Mouse (Mus musculus): ENCODE measurements around the gene Cobll1. TPM values are rescaled to one million over a fixed set of nuclear protein-coding genes. Genes with fewer than 3 reads are reported as not detected.
A peak's percentile ranks its signal among the peaks of the same experiment; 100 is the strongest.

Gene Cobll1
- total RNA-seq, 2 experiments from 2014 or later, result 1.0 to 3.6 TPM

GRCm38 (mm10) chr2:65203699-65204098 is 35.5 kb downstream of the Cobll1 start:
- no peak for ATAC-seq (replicated peaks; ENCODE audit: poor library complexity, severe bottlenecking)

GRCm38 (mm10) chr2:65199706-65200105 is 39.5 kb downstream of the Cobll1 start:
- ATAC-seq (replicated peaks; ENCODE audit: poor library complexity, severe bottlenecking), result no peak

GRCm38 (mm10) chr2:65198605-65199004 is 40.6 kb downstream of the Cobll1 start:
- peak; percentile 89 for ATAC-seq (replicated peaks; ENCODE audit: poor library complexity, severe bottlenecking)

DNA sequence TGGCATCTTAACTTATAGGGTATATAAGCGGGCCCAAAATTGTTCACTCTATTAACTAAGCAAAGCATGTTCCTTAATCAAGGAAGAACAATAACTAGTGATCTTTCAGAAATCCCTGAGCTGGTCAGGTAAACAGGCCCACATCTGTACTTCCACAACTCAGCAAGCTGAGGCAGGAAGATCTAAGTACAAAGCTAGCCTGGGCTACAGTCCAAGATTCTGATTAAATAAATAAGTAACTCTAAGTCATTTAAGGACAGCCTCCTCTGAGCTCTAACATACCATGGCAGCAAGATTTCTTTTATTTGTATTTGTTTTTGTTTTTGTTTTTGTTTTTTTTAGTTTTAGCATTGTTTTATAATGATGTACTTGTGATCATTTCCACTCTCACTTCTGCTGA is 42.2 kb downstream of the Cobll1 start:
- no peak for ATAC-seq (replicated peaks; ENCODE audit: poor library complexity, severe bottlenecking)

- peak; percentile 20 for ATAC-seq (replicated peaks; ENCODE audit: poor library complexity, severe bottlenecking)
Observed at GRCm38 (mm10) chr2:65195233-65196010, 43.8 kb downstream of the Cobll1 start.

GRCm38 (mm10) chr2:65193091-65193795 is 46.0 kb downstream of the Cobll1 start:
- ATAC-seq (replicated peaks; ENCODE audit: poor library complexity, severe bottlenecking), result no peak

DNA sequence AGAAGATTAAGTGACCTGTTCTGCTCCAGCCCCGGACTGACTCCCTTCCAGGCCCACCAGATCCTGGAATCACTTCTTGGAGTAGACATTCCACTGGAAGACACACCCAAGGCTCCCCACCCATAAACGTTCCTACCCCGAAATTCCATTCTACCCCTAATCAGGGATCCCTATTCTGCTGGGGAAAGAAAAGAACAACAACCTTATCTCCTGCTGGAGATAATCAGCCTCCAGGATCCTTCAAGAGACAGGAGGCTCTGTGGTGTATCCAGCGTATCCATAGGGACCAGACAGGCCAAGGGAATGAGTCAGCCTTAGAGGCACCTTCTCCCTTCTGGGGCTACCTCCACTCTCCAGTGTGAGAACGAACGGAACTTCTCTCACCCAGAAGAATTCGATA is 47.8 kb downstream of the Cobll1 start:
- no peak for ATAC-seq (replicated peaks; ENCODE audit: poor library complexity, severe bottlenecking)

GRCm38 (mm10) chr2:65189346-65189745 is 49.9 kb downstream of the Cobll1 start:
- peak; percentile 92 for ATAC-seq (replicated peaks; ENCODE audit: poor library complexity, severe bottlenecking)

DNA sequence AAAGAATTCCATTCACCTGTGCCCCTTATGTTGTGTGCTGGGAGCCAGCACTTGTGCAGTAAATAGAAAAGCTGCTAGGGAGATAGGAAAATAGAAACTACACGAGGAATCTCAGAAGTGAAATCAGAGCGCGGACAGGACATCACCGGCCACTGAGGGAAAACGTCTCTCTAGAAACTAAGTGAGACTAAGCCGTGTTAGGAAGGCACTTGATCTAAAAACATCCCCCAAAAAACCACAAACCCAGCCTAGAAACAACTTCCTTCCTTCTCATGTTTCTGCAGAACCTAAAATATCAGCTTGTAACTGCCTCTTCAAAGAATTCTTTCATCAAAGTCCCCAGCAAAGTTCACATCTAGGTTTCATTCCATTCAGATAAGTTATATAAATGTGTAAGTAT is 50.6 kb downstream of the Cobll1 start:
- ATAC-seq (replicated peaks; ENCODE audit: poor library complexity, severe bottlenecking), result peak; percentile 41

DNA sequence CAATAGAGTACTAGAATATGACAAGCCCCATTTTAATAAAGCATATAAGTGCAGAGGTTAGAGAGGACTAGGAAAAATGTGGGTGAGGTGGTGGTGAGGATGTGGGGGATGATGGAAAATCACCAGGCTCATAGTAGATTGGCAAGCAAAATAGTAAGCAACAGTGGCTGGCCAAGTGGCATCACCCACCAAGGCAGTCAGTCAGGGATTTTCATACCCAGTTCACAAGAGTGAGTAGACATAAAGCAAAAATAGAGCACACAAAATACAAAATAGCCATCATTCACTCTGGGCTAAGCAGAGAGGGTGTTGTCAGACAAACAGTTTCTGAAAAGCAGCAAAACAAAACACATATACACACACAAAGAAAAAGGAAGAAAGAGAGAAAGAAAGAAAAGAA is 51.6 kb downstream of the Cobll1 start:
- ATAC-seq (replicated peaks; ENCODE audit: poor library complexity, severe bottlenecking), result no peak

GRCm38 (mm10) chr2:65187164-65187563 is 52.0 kb downstream of the Cobll1 start:
- no peak for ATAC-seq (replicated peaks; ENCODE audit: poor library complexity, severe bottlenecking)

GRCm38 (mm10) chr2:65182747-65183146 is 56.5 kb downstream of the Cobll1 start:
- peak; percentile 46 for ATAC-seq (replicated peaks; ENCODE audit: poor library complexity, severe bottlenecking)

GRCm38 (mm10) chr2:65181736-65182135 is 57.5 kb downstream of the Cobll1 start:
- no peak for ATAC-seq (replicated peaks; ENCODE audit: poor library complexity, severe bottlenecking)

GRCm38 (mm10) chr2:65181066-65181716 is 58.0 kb downstream of the Cobll1 start:
- ATAC-seq (replicated peaks; ENCODE audit: poor library complexity, severe bottlenecking), result peak; percentile 20; the same call in 1 of the 2 replicates

DNA sequence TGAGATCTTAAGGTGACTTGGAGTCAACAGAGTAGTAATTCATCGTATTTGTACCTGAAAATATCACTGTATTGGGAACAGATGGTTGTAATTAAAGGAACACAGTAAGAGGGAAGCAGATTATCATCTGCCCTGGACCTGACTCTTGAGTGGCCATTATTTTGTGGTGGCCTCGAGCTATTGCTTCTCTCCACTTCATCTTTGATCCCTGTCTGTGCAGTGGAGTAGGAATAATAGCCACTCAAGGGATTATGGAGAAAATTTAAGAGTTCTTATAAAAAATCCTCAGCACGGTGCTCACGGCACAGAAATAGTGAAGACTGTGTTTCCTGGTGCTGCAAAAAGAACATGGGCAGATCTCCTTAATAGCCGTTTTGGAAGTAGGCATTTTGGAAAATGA is 63.6 kb downstream of the Cobll1 start:
- no peak for ATAC-seq (replicated peaks; ENCODE audit: poor library complexity, severe bottlenecking)

- ATAC-seq (replicated peaks; ENCODE audit: poor library complexity, severe bottlenecking), result no peak
Observed at GRCm38 (mm10) chr2:65172071-65172470, 67.1 kb downstream of the Cobll1 start.

DNA sequence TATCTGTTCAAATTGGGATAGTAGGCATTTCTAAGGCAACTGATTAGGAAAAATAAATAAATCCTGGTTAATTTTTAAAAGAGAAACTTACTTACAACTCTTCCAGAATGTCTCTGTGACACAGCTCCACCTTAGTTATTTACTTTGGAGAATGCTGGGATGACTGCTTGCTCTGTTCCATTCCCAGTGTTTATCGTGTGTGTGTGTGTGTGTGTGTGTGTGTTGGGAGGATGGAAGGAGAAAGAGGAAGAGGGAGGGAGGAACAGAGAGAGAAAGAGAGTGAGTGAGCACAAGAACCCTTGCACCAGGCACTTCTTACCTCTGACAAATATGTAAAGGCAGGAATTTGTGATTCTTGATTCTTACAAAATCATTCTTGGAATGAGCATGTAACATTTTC is 67.7 kb downstream of the Cobll1 start:
- ATAC-seq (replicated peaks; ENCODE audit: poor library complexity, severe bottlenecking), result peak; percentile 48; the same call in 1 of the 2 replicates

DNA sequence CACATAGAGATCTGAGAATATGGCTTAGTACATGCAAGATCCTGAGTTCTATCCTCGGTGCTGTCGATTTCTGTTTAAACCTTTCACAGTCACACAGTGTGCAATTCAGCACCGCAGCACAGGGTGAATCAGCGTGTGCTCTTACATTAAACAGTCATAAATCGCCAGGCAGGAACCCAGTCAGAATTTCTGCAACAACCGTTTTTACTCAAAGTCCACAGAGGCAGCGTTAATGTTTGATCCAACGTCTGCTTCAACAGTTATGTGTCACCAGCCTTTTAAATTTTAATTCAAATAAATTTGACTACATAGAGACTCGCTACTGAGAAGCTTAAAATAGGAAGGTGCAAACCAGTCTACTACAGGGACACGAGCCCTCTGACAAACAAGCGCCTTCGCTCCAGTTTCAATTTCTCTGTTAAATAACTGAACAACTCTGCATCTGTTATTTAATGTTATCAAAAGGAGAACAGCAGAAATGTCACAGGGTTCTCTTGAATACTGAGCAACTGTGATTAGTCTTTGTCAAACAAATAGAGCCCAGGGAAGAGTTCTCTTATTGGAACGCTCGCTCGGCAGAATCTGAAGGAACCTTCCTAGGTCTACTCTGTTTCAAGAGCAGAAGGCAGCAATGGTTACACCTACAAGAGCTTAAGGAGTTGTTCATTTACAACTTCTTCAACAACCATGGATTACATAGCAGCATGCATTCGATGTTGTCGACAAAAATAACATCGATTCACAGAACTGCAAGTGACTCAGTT is 68.3 kb downstream of the Cobll1 start:
- peak; percentile 61 for ATAC-seq (replicated peaks; ENCODE audit: poor library complexity, severe bottlenecking)

DNA sequence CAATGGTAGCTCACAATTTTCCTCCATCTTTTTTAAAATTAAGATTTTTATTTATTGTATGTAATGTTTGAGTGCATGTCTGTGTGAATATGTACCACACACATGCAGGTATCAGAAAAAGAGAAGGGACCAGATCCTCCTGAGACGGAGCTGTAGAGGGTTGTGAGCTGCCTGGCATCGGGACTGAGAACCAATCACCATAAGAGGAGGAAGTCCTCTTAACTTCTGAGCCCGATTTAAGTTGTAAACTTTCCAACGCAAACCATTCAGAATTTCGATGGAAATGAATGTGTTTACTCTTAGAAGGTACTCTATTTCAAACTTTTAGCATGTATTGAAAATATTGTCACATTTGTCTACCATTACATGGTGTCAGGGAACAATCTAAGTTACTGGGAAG is 68.9 kb downstream of the Cobll1 start:
- peak; percentile 70 for ATAC-seq (replicated peaks; ENCODE audit: poor library complexity, severe bottlenecking)

- ATAC-seq (replicated peaks; ENCODE audit: poor library complexity, severe bottlenecking), result no peak
Observed at GRCm38 (mm10) chr2:65163990-65164389, 75.2 kb downstream of the Cobll1 start.
